Mouse (Mus musculus) olfactory bulb, adult 2 months (tissue): Measurements from ENCODE around the gene Chka.

Source experiments
- CTCF ChIP-seq: fragments of 200-500 bp; IDR thresholded peaks from 2 replicates; pipeline ENCODE4 v1.5.1; 2012; ENCODE audit warnings: low read depth, mild to moderate bottlenecking, low read length, moderate library complexity; ENCODE audit not compliant: insufficient read depth
- POLR2A ChIP-seq: fragments of 200-500 bp; IDR thresholded peaks from 2 replicates; pipeline ENCODE4 v1.6.1; 2012; ENCODE audit warnings: mild to moderate bottlenecking, low read depth, low read length, moderate library complexity; ENCODE audit not compliant: insufficient read depth

DNA sequence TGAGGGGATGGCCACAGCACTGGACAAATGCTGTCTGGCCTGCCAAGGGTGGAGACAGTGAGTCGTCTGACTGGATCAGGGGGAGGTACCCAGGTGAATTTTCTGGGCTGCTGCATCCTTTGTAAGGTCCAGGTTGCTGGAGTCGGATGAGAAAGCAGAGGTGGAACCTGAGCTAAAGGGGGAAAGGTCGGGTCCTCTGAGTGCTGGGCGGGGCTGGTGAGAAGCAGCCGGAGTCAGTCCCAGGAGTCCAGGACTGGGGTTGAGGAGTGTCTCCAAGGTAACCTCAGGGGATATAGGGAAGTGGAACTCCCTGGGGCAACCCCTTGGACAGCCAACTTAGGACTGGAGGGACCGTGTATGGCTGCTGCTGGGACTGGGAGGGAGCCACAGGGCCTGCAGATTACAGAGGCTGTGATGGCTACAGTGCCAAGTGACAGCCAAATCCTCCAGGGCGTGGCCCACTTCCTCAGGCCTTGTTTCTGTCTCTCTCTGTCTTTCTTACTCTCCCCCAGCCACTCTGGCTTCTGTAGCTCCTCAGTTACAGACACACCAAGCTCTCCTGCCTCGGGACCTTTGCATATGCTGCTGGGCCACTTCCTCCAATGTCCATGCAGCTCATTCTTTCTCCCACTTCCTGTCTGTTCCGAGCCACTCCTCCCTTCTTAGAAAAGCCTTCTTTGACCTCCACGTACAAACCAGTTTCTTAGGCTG, 71.2 kb downstream of the Chka start:
- TF ChIP-seq CTCF = no peak
- no peak for TF ChIP-seq POLR2A
